Mouse (Mus musculus): ENCODE measurements around the gene Psmd11. TPM values are rescaled to one million over a fixed set of nuclear protein-coding genes. Genes with fewer than 3 reads are reported as not detected.
"Not testable (repeated sequence)": the region's sequence is repeated elsewhere in the genome, so short reads cannot be mapped to it uniquely, and the experiment has no call there.

The Psmd11 gene
- 156 and 171 TPM in 2 replicates for polyA plus RNA-seq (2015; fragmentation: Nextera tagmentation; extraction: Ambion mirVana)

GRCm38 (mm10) chr11:80428381-80429008, at the start of gene Psmd11:
TSS of gene Psmd11 (plus strand) at chr11:80428615.
- Histone ChIP-seq H3K4me1 (replicated peaks; ENCODE audit: control insufficient read depth, insufficient read depth, low read length) (no peaks in the 10 kb centered on the region), H3K27ac (ENCODE audit: low read depth, low read length) (peak within 1 kb of the TSS; percentile 87), H3K9ac (ENCODE audit: low read depth, low read length) (peak within 1 kb of the TSS; percentile 97), H3K4me3 (ENCODE audit: low read depth, low read length) (peak within 1 kb of the TSS; percentile 99), H3K36me3 (ENCODE audit: control insufficient read depth, insufficient read depth) (peaks cover 13% of the 10 kb centered on the region), H3K4me2 (replicated peaks; ENCODE audit: low read depth) (peak within 1 kb of the TSS; percentile 70), H3K27me3 (replicated peaks; ENCODE audit: control insufficient read depth, insufficient read depth, low read length) (no peaks in the 10 kb centered on the region), H3K9me3 (ENCODE audit: control insufficient read depth) (no peaks in the 10 kb centered on the region)
- peak; percentile 98 for ATAC-seq
- peak; percentile 83 for TF ChIP-seq CTCF (IDR thresholded peaks at IDR 0.05; ENCODE audit: low read depth)
- under 1% methylated on average over 57 of the region's 58 CpGs for WGBS

- not testable (repeated sequence) for H3K9ac ChIP-seq (ENCODE audit: low read depth, low read length); H3K36me3 ChIP-seq (ENCODE audit: control insufficient read depth, insufficient read depth); H3K9me3 ChIP-seq (ENCODE audit: control insufficient read depth); H3K27ac ChIP-seq (ENCODE audit: low read depth, low read length); ATAC-seq; H3K4me3 ChIP-seq (ENCODE audit: low read depth, low read length); H3K4me2 ChIP-seq (replicated peaks; ENCODE audit: low read depth); H3K4me1 ChIP-seq (replicated peaks; ENCODE audit: control insufficient read depth, insufficient read depth, low read length); H3K27me3 ChIP-seq (replicated peaks; ENCODE audit: control insufficient read depth, insufficient read depth, low read length)
- WGBS: 90% methylated on average over 7 of the region's 7 CpGs
These were observed 49.2 kb upstream of the Psmd11 start for GRCm38 (mm10) chr11:80379184-80379583.

GRCm38 (mm10) chr11:80382626-80383018, 45.8 kb upstream of the Psmd11 start:
- H3K9ac ChIP-seq (ENCODE audit: low read depth, low read length): peak overlapping the region; percentile 99

GRCm38 (mm10) chr11:80383019-80383625, 45.3 kb upstream of the Psmd11 start, which contains the start of gene Zfp207:
TSS of gene Zfp207 (plus strand) at chr11:80383279.
- 0% methylated on average over 33 of the region's 33 CpGs for WGBS
- H3K9ac ChIP-seq (ENCODE audit: low read depth, low read length): peak within 1 kb of the TSS; percentile 99
- no peaks in the 10 kb centered on the region for H3K9me3 ChIP-seq (ENCODE audit: control insufficient read depth)
- peak within 1 kb of the TSS; percentile 96 for H3K4me3 ChIP-seq (ENCODE audit: low read depth, low read length)
- H3K27me3 ChIP-seq (replicated peaks; ENCODE audit: control insufficient read depth, insufficient read depth, low read length): no peaks in the 10 kb centered on the region
- peaks cover 13% of the 10 kb centered on the region for H3K36me3 ChIP-seq (ENCODE audit: control insufficient read depth, insufficient read depth)
- TF ChIP-seq CTCF (IDR thresholded peaks at IDR 0.05; ENCODE audit: low read depth): peak; percentile 17; the same call in 1 of the 2 replicates
- peak; percentile 94 for ATAC-seq
- H3K27ac ChIP-seq (ENCODE audit: low read depth, low read length): peak within 1 kb of the TSS; percentile 96
- 0 out of 2 replicates have a peak, but pooled peaks cover 3% of the 10 kb centered on the region for H3K4me1 ChIP-seq (replicated peaks; ENCODE audit: control insufficient read depth, insufficient read depth, low read length)
- H3K4me2 ChIP-seq (replicated peaks; ENCODE audit: low read depth): peak within 1 kb of the TSS; percentile 72

More at GRCm38 (mm10) chr11:80382626-80383018, 45.8 kb upstream of the Psmd11 start:
- TF ChIP-seq CTCF (IDR thresholded peaks at IDR 0.05; ENCODE audit: low read depth): no peak
- Histone ChIP-seq H3K36me3 (ENCODE audit: control insufficient read depth, insufficient read depth) (peaks cover 8% of the 10 kb centered on the region), H3K4me1 (replicated peaks; ENCODE audit: control insufficient read depth, insufficient read depth, low read length) (0 out of 2 replicates have a peak, but pooled peaks cover 3% of the 10 kb centered on the region), H3K9me3 (ENCODE audit: control insufficient read depth) (no peaks in the 10 kb centered on the region), H3K27me3 (replicated peaks; ENCODE audit: control insufficient read depth, insufficient read depth, low read length) (no peaks in the 10 kb centered on the region), H3K4me2 (replicated peaks; ENCODE audit: low read depth) (peak overlapping the region; percentile 72), H3K4me3 (ENCODE audit: low read depth, low read length) (peak overlapping the region; percentile 96), H3K27ac (ENCODE audit: low read depth, low read length) (peak overlapping the region; percentile 96)
- peak; percentile 34 for ATAC-seq
- WGBS: 1% methylated on average over 12 of the region's 12 CpGs

GRCm38 (mm10) chr11:80383626-80384046, 44.8 kb upstream of the Psmd11 start:
- 0% methylated on average over 20 of the region's 20 CpGs for WGBS
- Histone ChIP-seq H3K27ac (ENCODE audit: low read depth, low read length) (peak overlapping the region; percentile 96), H3K4me2 (replicated peaks; ENCODE audit: low read depth) (peak overlapping the region; percentile 72), H3K9me3 (ENCODE audit: control insufficient read depth) (no peaks in the 10 kb centered on the region), H3K4me1 (replicated peaks; ENCODE audit: control insufficient read depth, insufficient read depth, low read length) (0 out of 2 replicates have a peak, but pooled peaks cover 3% of the 10 kb centered on the region), H3K4me3 (ENCODE audit: low read depth, low read length) (peak overlapping the region; percentile 96), H3K27me3 (replicated peaks; ENCODE audit: control insufficient read depth, insufficient read depth, low read length) (no peaks in the 10 kb centered on the region), H3K36me3 (ENCODE audit: control insufficient read depth, insufficient read depth) (peaks cover 18% of the 10 kb centered on the region), H3K9ac (ENCODE audit: low read depth, low read length) (peak overlapping the region; percentile 99)
- no peak for TF ChIP-seq CTCF (IDR thresholded peaks at IDR 0.05; ENCODE audit: low read depth)
- no peak for ATAC-seq

- H3K4me3 ChIP-seq (ENCODE audit: low read depth, low read length): peak overlapping the region; percentile 96
- H3K27me3 ChIP-seq (replicated peaks; ENCODE audit: control insufficient read depth, insufficient read depth, low read length): no peaks in the 10 kb centered on the region
- peak overlapping the region; percentile 13; the same call in 1 of the 2 replicates for H3K9ac ChIP-seq (ENCODE audit: low read depth, low read length)
- ATAC-seq: no peak
- TF ChIP-seq CTCF (IDR thresholded peaks at IDR 0.05; ENCODE audit: low read depth): no peak
- no peaks in the 10 kb centered on the region for H3K9me3 ChIP-seq (ENCODE audit: control insufficient read depth)
- H3K27ac ChIP-seq (ENCODE audit: low read depth, low read length): no peak overlapping the region
- 0 out of 2 replicates have a peak, but pooled peaks cover 3% of the 10 kb centered on the region for H3K4me1 ChIP-seq (replicated peaks; ENCODE audit: control insufficient read depth, insufficient read depth, low read length)
- peak overlapping the region; percentile 72 for H3K4me2 ChIP-seq (replicated peaks; ENCODE audit: low read depth)
- H3K36me3 ChIP-seq (ENCODE audit: control insufficient read depth, insufficient read depth): peaks cover 24% of the 10 kb centered on the region
These were observed 44.0 kb upstream of the Psmd11 start for GRCm38 (mm10) chr11:80384461-80384860.
